Mouse (Mus musculus) stomach, embryonic 16.5 days (tissue): ENCODE results near the gene March11. TPM values are rescaled to one million over a fixed set of nuclear protein-coding genes. Genes with fewer than 3 reads are reported as not detected.

ENCODE experiments used
- ATAC-seq: fragments of 200-750 bp; cut with Nextera tagmentation; 2 replicates; pipeline ENCODE4 v1.8.0; 2017; ENCODE audit warnings: moderate number of reproducible peaks, moderate TSS enrichment; ENCODE audit not compliant: insufficient read depth, low FRiP score
- H3K27ac ChIP-seq: fragments of 300-500 bp; sonication (generic); 2 replicates; pipeline ENCODE4 v1.5.1; 2014; ENCODE audit warnings: low read length
- H3K27me3 ChIP-seq: fragments of 300-500 bp; sonication (generic); 2 replicates; pipeline ENCODE4 v1.6.1; 2014; ENCODE audit warnings: low read length, control low read depth, mixed read lengths; ENCODE audit not compliant: control insufficient read depth, insufficient read depth
- H3K36me3 ChIP-seq: fragments of 300-500 bp; sonication (generic); 2 replicates; pipeline ENCODE4 v1.6.1; 2014; ENCODE audit warnings: low read length; ENCODE audit not compliant: control insufficient read depth, insufficient read depth
- H3K4me1 ChIP-seq: fragments of 300-500 bp; sonication (generic); 2 replicates; pipeline ENCODE4 v1.6.1; 2014; ENCODE audit warnings: low read length, control low read depth, mixed read lengths; ENCODE audit not compliant: control insufficient read depth, insufficient read depth
- H3K4me2 ChIP-seq: fragments of 300-500 bp; sonication (generic); 2 replicates; pipeline ENCODE4 v1.6.1; 2014; ENCODE audit warnings: low read depth, low read length, mixed read lengths
- H3K4me3 ChIP-seq: fragments of 300-500 bp; sonication (generic); replicated peaks from 2 replicates; pipeline ENCODE4 v1.5.1; 2014; ENCODE audit warnings: mild to moderate bottlenecking, low read length
- H3K9ac ChIP-seq: fragments of 300-500 bp; sonication (generic); 2 replicates; pipeline ENCODE4 v1.6.1; 2014; ENCODE audit warnings: low read length
- H3K9me3 ChIP-seq: fragments of 300-500 bp; sonication (generic); replicated peaks from 2 replicates; pipeline ENCODE4 v1.6.1; 2016; ENCODE audit warnings: low read length, control low read depth; ENCODE audit not compliant: control insufficient read depth
- WGBS: fragments of 180-500 bp; shearing (Covaris S2); extraction: QIAGEN DNeasy Blood & Tissue Kit; methylation state at CpG from one replicate; pipeline ENCODE4 v1.1.7; 2014; 5-methylcytosine and 5-hydroxymethylcytosine counted together
- polyA plus RNA-seq: library from polyadenylated mRNA; unstranded; fragments of >200 nt; fragmentation: Nextera tagmentation; extraction: Ambion mirVana; gene quantifications from 2 replicates; pipeline ENCODE4 v1.2.1, GENCODE M21; 2015

The March11 gene
- 0.17 and 0.42 TPM in 2 replicates for polyA plus RNA-seq

DNA sequence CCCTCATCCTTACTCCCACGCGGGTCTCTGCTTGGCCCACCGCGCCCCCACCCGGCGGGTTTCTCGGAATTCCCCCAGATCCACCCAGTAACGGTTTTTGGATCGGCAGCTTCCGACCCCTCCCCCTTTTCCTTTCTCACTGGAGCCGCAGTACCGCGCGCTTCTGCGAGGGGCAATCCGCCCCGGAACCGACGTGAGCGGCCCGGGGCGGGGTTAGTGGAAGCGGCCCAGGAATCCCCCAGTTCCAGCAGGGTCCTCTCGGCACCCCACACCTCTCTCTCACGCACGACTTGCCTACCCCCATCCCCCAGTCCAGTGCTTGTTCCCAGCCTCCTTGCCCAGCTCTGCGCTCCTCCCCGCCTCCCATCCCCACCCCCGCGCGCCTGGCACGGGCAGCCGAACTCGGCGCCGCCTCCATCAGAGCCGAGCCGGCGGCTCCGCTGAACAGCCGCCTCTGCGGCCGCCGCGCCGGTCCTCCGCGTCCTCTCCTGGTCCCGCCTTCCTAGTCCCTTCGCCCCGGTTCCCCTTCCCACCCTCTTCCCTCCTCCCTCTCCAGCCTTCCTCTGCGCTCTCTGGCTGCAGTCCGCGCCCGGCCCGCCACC is at the start of gene March11:
Gene March11 (plus strand): TSS at position 420 of the 602 bp plus-strand sequence.
- H3K4me3 ChIP-seq, result peak within 1 kb of the TSS; percentile 54
- no peak within 1 kb of the TSS for H3K27ac ChIP-seq
- H3K4me1 ChIP-seq, result 0 out of 2 replicates have a peak, but pooled peaks cover 3% of the 10 kb centered on the region
- no peaks in the 10 kb centered on the region for H3K36me3 ChIP-seq
- H3K9ac ChIP-seq, result no peak within 1 kb of the TSS
- peak within 1 kb of the TSS; percentile 85 for H3K4me2 ChIP-seq
- ATAC-seq, result peak; percentile 53
- WGBS, result under 1% methylated on average over 54 of the region's 56 CpGs
- H3K27me3 ChIP-seq, result peaks cover 16% of the 10 kb centered on the region
- no peaks in the 10 kb centered on the region for H3K9me3 ChIP-seq

DNA sequence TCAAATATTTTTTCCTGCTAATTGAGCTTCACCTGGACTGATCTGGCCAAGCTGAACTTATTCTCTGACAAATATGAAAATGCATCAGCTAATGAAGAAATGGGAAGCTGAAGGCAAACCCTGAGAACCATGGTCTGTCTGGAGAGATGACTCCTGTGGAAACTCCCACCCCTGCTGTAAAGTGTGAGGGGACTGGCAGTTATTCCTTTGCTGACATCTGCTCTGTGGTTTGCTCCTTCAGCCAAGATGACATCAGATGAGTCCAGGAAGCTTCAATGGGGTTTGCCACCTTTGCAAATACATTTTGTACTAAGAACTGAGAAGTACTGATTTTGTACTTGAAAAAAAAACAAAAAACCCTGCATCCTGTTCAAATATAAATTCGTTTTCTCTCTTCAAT is 46.5 kb upstream of the March11 start:
- H3K9ac ChIP-seq, result no peak overlapping the region
- no peaks in the 10 kb centered on the region for H3K36me3 ChIP-seq
- no peak for ATAC-seq
- no peak overlapping the region for H3K4me3 ChIP-seq
- no peaks in the 10 kb centered on the region for H3K27me3 ChIP-seq
- no peaks in the 10 kb centered on the region for H3K9me3 ChIP-seq
- no peak overlapping the region for H3K27ac ChIP-seq
- no peak overlapping the region for H3K4me2 ChIP-seq
- 46% methylated on average over 1 of the region's 1 CpGs for WGBS
- no peaks in the 10 kb centered on the region for H3K4me1 ChIP-seq

GRCm38 (mm10) chr15:26269596-26269995 is 39.3 kb upstream of the March11 start:
- Histone ChIP-seq H3K36me3 (no peaks in the 10 kb centered on the region), H3K4me3 (no peak overlapping the region), H3K9ac (no peak overlapping the region), H3K4me1 (no peaks in the 10 kb centered on the region), H3K4me2 (no peak overlapping the region), H3K27ac (no peak overlapping the region), H3K27me3 (no peaks in the 10 kb centered on the region), H3K9me3 (no peaks in the 10 kb centered on the region)
- ATAC-seq, result no peak
- 83% methylated on average over 4 of the region's 4 CpGs for WGBS

DNA sequence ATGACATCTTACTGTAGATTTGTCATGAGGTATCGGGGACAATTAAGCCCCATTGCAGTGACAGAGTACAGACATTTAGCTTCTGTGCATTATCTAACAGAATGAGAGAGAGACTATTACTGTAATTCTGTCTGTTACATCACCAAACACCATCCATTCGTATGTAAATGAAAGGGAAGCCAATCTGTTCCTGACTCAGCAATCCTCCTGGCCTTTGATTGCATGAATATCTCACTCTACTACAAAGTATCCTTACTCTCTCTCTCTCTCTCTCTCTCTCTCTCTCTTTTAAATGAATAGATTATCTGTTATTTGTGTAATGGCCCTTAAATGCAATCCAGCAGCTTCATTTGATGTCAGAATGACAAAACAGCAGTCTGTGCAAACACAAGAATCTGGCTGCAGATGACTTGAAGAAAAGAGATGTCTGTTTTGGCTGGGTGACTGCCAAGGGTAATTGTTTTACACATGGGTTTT is 32.8 kb upstream of the March11 start:
- 67% methylated on average over 2 of the region's 2 CpGs for WGBS
- no peak for ATAC-seq
- H3K4me1 ChIP-seq, result no peaks in the 10 kb centered on the region
- no peak overlapping the region for H3K4me2 ChIP-seq
- H3K27ac ChIP-seq, result no peak overlapping the region
- no peaks in the 10 kb centered on the region for H3K36me3 ChIP-seq
- H3K27me3 ChIP-seq, result no peaks in the 10 kb centered on the region
- H3K4me3 ChIP-seq, result no peak overlapping the region
- H3K9me3 ChIP-seq, result no peaks in the 10 kb centered on the region
- H3K9ac ChIP-seq, result no peak overlapping the region

DNA sequence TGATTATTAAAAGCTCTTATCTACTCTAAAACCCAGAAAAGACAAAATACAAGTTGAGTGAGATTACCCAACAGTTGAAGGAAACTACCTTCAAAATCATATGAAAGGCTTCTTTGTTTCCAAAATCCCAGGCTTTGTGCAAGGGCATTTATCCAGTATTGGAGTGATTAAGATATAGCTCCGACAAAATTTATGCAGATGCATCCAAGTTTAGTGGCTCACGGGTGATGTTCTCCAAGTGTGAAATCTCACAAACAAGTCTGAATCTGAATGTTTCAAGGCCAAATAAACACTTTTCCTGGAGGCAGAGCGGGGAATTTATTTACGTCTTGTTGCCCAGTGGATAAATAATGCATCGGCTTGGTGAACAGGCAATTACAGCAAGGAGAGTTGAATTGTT is 32.2 kb upstream of the March11 start:
- ATAC-seq, result no peak
- Histone ChIP-seq H3K4me1 (no peaks in the 10 kb centered on the region), H3K9ac (no peak overlapping the region), H3K4me2 (no peak overlapping the region), H3K4me3 (no peak overlapping the region), H3K27ac (no peak overlapping the region), H3K27me3 (no peaks in the 10 kb centered on the region), H3K9me3 (no peaks in the 10 kb centered on the region), H3K36me3 (no peaks in the 10 kb centered on the region)
- WGBS, result 67% methylated on average over 5 of the region's 5 CpGs

- no peak for ATAC-seq
- Histone ChIP-seq H3K9me3 (no peaks in the 10 kb centered on the region), H3K27ac (no peak overlapping the region), H3K4me1 (no peaks in the 10 kb centered on the region), H3K36me3 (no peaks in the 10 kb centered on the region), H3K27me3 (no peaks in the 10 kb centered on the region), H3K4me3 (no peak overlapping the region), H3K9ac (no peak overlapping the region), H3K4me2 (no peak overlapping the region)
- WGBS, result 79% methylated on average over 4 of the region's 4 CpGs
Observed at GRCm38 (mm10) chr15:26291871-26292270, 17.0 kb upstream of the March11 start.

GRCm38 (mm10) chr15:26292811-26293210 is 16.0 kb upstream of the March11 start:
- H3K27ac ChIP-seq, result no peak overlapping the region
- H3K4me2 ChIP-seq, result no peak overlapping the region
- no peaks in the 10 kb centered on the region for H3K4me1 ChIP-seq
- H3K27me3 ChIP-seq, result no peaks in the 10 kb centered on the region
- H3K4me3 ChIP-seq, result no peak overlapping the region
- no peaks in the 10 kb centered on the region for H3K9me3 ChIP-seq
- 75% methylated on average over 2 of the region's 2 CpGs for WGBS
- no peak overlapping the region for H3K9ac ChIP-seq
- H3K36me3 ChIP-seq, result no peaks in the 10 kb centered on the region
- ATAC-seq, result no peak

DNA sequence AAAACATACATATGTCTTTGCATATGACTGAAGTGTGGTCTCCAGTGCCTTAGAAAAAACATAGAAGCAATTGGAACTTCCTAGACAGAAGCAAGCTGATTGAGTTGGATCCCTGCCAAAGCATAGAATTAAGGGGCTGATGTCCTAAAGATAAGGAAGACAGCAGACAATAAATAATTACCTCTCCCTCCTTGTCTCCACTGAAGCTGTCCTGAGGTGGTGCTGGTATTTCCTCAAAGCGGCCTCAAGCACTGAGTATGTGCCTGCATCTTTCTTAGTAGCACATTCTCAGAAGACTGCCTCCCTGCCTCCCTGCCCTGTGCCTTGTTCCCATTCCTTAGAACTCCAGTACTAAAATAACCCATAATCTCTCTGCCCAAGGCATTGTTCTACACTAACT is 15.6 kb upstream of the March11 start:
- Histone ChIP-seq H3K36me3 (no peaks in the 10 kb centered on the region), H3K4me2 (no peak overlapping the region), H3K4me1 (no peaks in the 10 kb centered on the region), H3K27ac (no peak overlapping the region), H3K9ac (no peak overlapping the region), H3K27me3 (no peaks in the 10 kb centered on the region), H3K9me3 (no peaks in the 10 kb centered on the region), H3K4me3 (no peak overlapping the region)
- ATAC-seq, result no peak
- WGBS, result 44% methylated on average over 1 of the region's 1 CpGs

DNA sequence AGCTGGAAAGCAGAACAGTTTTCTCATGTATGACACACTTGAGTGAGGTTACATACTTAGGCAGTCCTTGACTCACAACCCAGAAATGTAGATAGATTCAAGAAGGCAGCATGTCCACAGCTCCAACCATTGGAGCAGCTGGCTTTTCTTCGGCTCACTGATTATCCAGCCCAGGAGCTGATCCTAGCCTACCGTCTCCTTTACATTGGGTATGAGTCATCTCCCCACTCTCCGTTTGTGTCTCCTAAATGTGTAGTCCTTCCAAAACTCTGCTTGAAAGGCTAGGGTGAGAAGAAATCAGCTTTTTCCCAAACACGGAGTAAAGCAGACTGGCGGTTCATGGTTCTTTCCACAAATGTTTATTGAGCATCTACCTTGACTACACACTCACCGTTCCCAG is 10.2 kb upstream of the March11 start:
- WGBS, result 87% methylated on average over 6 of the region's 6 CpGs
- H3K9ac ChIP-seq, result no peak overlapping the region

More for the DNA sequence above, 10.2 kb upstream of the March11 start:
- H3K27me3 ChIP-seq, result no peaks in the 10 kb centered on the region
- no peak for ATAC-seq
- H3K36me3 ChIP-seq, result no peaks in the 10 kb centered on the region
- no peak overlapping the region for H3K4me2 ChIP-seq
- H3K27ac ChIP-seq, result no peak overlapping the region
- H3K4me1 ChIP-seq, result no peaks in the 10 kb centered on the region
- no peak overlapping the region for H3K4me3 ChIP-seq
- H3K9me3 ChIP-seq, result no peaks in the 10 kb centered on the region
